Mouse (Mus musculus) liver, embryonic 15.5 days (tissue): ENCODE measurements around the gene Fbln1. TPM values are rescaled to one million over a fixed set of nuclear protein-coding genes. Genes with fewer than 3 reads are reported as not detected.

Experiments used
- ATAC-seq: fragments of 200-750 bp; cut with Nextera tagmentation; 2 replicates; pipeline ENCODE4 v1.8.0; 2017; ENCODE audit warnings: moderate number of reproducible peaks, mild to moderate bottlenecking, moderate library complexity; ENCODE audit not compliant: insufficient read depth
- H3K27ac ChIP-seq: fragments of 300-500 bp; sonication (generic); replicated peaks from 2 replicates; pipeline ENCODE4 v1.5.1; 2015; ENCODE audit warnings: mild to moderate bottlenecking, inconsistent platforms
- H3K27me3 ChIP-seq: fragments of 300-500 bp; sonication (generic); 2 replicates; pipeline ENCODE4 v1.6.1; 2015; ENCODE audit warnings: mild to moderate bottlenecking, inconsistent platforms
- H3K36me3 ChIP-seq: fragments of 300-500 bp; sonication (generic); replicated peaks from 2 replicates; pipeline ENCODE4 v1.6.1; 2015; ENCODE audit warnings: moderate library complexity, mild to moderate bottlenecking, inconsistent platforms
- H3K4me1 ChIP-seq: fragments of 300-500 bp; sonication (generic); replicated peaks from 2 replicates; pipeline ENCODE4 v1.6.1; 2015; ENCODE audit warnings: inconsistent platforms
- H3K4me2 ChIP-seq: fragments of 300-500 bp; sonication (generic); 2 replicates; pipeline ENCODE4 v1.6.1; 2015; ENCODE audit warnings: moderate library complexity, mild to moderate bottlenecking, inconsistent platforms
- H3K4me3 ChIP-seq: fragments of 300-500 bp; sonication (generic); replicated peaks from 2 replicates; pipeline ENCODE4 v1.5.1; 2015; ENCODE audit warnings: mild to moderate bottlenecking, inconsistent platforms
- H3K9ac ChIP-seq: fragments of 300-500 bp; sonication (generic); 2 replicates; pipeline ENCODE4 v1.6.1; 2015; ENCODE audit warnings: moderate library complexity, mild to moderate bottlenecking, inconsistent platforms
- H3K9me3 ChIP-seq: fragments of 300-500 bp; sonication (generic); replicated peaks from 2 replicates; pipeline ENCODE4 v1.6.1; 2016; ENCODE audit warnings: inconsistent platforms
- WGBS: fragments of 180-500 bp; shearing (Covaris S2); methylation state at CpG from one replicate; pipeline ENCODE4 v1.1.7; 2015; ENCODE audit warnings: mixed read lengths; ENCODE audit not compliant: insufficient replicate concordance; 5-methylcytosine and 5-hydroxymethylcytosine counted together
- polyA plus RNA-seq: library from polyadenylated mRNA; unstranded; fragments of >200 nt; fragmentation: Nextera tagmentation; extraction: Ambion mirVana; gene quantifications from 2 replicates; pipeline ENCODE4 v1.2.1, GENCODE M21; 2015

Fbln1 gene
- polyA plus RNA-seq, 1 experiment from 2014 or later = 6.9 TPM

DNA sequence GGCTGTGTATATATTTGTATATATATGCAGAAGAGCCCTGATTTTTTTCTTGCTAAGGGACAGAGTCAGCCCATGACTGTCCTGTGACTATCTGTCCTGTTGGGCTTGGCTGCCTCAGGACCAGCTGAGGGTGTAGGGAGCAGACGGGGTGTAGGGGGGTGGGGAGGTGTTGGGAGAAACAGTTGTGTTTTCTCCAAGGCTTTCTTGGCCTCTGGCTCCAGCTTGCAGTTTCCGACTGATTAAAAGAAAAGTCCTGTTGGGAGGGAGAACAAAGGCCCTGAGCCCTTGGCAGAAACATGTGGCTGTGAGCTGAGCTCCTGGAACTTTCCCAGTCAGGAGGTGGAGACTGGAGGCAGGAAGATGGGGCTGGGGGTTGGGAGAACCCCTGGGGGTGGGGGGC lies 2.0 kb downstream of the Fbln1 start:
- Histone ChIP-seq H3K4me3 (no peak overlapping the region), H3K4me1 (peaks cover 8% of the 10 kb centered on the region), H3K9ac (no peak overlapping the region), H3K9me3 (no peaks in the 10 kb centered on the region), H3K36me3 (no peaks in the 10 kb centered on the region), H3K27ac (no peak overlapping the region), H3K27me3 (peaks cover 25% of the 10 kb centered on the region), H3K4me2 (no peak overlapping the region)
- ATAC-seq = no peak
- WGBS = 50% methylated on average over 2 of the region's 2 CpGs

DNA sequence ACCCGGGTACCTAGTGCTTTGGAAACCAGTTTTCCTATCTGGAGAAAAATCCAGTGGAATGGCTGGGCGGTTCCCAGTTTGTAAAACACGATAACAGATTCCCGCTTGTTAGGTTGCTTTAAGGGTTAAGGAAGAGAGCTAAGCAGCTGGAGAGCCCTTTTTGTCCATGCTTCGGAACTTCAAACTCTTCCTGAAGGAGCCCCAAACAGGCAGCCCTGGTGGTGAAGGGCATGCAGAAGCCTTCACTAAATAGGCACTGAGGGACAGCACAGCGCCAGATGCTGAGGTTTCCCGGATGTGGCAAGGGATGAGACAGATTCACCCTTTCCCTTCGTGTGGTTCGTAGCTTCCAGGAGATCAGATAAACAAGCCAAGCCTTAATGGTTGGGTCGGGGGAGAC lies 2.6 kb downstream of the Fbln1 start:
- no peak overlapping the region for H3K4me3 ChIP-seq
- peaks cover 25% of the 10 kb centered on the region for H3K27me3 ChIP-seq
- H3K36me3 ChIP-seq = no peaks in the 10 kb centered on the region
- H3K4me1 ChIP-seq = peaks cover 8% of the 10 kb centered on the region
- H3K9ac ChIP-seq = no peak overlapping the region
- 22% methylated on average over 10 of the region's 10 CpGs for WGBS
- H3K4me2 ChIP-seq = no peak overlapping the region
- no peak for ATAC-seq
- H3K27ac ChIP-seq = no peak overlapping the region
- H3K9me3 ChIP-seq = no peaks in the 10 kb centered on the region

DNA sequence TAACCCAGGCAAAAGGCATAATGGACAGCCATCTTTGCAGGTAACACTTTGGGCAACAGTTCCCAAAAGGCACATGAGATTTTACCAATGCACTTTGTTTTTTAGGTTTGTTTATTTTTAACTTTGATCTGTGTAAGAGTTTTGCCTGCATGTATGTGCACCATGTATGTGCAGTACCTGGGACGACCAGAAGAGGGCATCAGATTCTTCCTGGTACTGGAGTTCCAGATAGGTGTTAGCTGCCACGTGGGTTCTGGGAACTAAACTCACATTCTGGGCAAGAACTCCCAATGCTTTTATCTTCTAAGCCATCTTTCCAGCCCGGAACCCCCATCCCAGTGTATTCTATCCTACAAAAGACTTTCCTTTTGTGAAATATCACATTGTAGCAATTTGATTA lies 3.6 kb downstream of the Fbln1 start:
- Histone ChIP-seq H3K27me3 (peaks cover 24% of the 10 kb centered on the region), H3K4me3 (no peak overlapping the region), H3K9me3 (no peaks in the 10 kb centered on the region), H3K36me3 (no peaks in the 10 kb centered on the region), H3K4me1 (peaks cover 8% of the 10 kb centered on the region), H3K4me2 (no peak overlapping the region), H3K9ac (no peak overlapping the region), H3K27ac (no peak overlapping the region)
- no peak for ATAC-seq
- 66% methylated on average over 3 of the region's 3 CpGs for WGBS

- Histone ChIP-seq H3K4me3 (no peak overlapping the region), H3K36me3 (no peaks in the 10 kb centered on the region), H3K9me3 (no peaks in the 10 kb centered on the region), H3K27me3 (peaks cover 13% of the 10 kb centered on the region; the same call in 1 of the 2 replicates), H3K4me1 (peaks cover 8% of the 10 kb centered on the region), H3K9ac (no peak overlapping the region), H3K4me2 (no peak overlapping the region), H3K27ac (no peak overlapping the region)
- ATAC-seq = no peak
- 72% methylated on average over 12 of the region's 12 CpGs for WGBS
Observed at GRCm38 (mm10) chr15:85210686-85211085, 4.9 kb downstream of the Fbln1 start.

DNA sequence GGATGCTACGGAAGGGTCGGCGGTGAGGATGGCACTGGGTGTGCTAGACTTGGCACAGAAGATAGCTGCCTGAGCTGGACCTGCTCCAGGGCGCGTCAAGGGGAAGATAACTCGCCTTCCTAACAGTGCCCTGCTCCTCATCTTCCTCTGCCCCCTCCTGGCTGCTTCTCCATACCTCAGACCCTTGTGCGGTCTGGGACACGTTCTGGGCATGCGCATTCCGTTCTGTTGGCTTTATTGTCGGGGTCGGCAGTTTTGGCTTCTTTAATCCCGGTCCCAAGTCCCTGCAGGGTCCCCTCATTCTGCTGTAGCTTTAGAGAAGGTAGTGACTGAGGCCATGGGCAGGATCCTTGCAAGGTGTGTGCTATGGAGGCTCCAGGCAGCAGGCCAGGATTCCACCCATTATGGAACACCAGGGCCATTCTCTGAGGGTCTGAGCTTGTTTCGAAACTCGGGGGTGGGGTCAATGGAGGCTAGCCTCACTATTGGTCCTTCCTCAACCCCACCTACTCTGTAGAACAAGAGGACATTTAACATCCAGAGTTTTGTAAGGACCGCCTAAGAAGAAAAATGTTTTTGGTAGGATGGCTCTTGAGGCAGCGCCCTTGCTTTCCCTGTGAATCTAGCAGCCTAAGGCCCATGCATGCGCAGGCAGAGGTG lies 5.5 kb downstream of the Fbln1 start:
- Histone ChIP-seq H3K4me2 (no peak overlapping the region), H3K27me3 (peaks cover 7% of the 10 kb centered on the region; the same call in 1 of the 2 replicates), H3K27ac (no peak overlapping the region), H3K9ac (no peak overlapping the region), H3K9me3 (no peaks in the 10 kb centered on the region), H3K4me3 (no peak overlapping the region), H3K4me1 (peaks cover 3% of the 10 kb centered on the region), H3K36me3 (no peaks in the 10 kb centered on the region)
- 81% methylated on average over 18 of the region's 18 CpGs for WGBS
- no peak for ATAC-seq

DNA sequence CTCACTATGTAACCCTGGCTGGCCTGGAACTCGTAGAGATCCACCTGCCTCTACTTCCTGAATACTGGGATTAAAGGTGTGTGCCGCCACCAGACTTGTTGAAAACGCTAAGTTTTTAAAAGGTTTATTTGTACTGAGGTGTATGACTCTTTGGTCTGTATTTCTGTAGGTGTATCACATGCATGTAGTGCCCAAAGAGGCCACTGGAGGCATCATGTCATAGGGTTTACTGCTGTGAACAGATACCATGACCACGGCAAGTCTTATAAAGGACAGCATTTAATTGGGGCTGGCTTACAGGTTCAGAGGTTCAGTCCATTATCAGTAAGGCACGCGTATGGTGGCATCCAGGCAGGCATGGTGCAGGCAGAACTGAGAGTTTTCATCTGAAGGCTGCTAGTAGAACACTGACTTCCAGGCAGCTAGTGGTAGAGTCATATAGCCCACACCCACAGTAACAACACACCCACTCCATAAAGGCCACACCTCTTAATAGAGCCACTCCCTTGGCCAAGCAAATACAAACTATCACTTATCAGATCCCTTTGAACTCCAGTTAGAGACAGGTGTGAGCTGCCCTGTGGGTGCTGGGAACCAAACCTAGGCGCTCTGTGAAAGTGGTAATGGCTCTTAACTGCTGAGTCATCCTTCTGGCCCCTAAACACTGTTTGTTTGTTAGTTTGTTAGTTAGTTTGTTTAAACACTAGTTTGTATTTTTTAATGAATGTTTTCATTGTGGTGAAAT lies 10.5 kb downstream of the Fbln1 start:
- no peak for ATAC-seq
- Histone ChIP-seq H3K9ac (no peak overlapping the region), H3K4me2 (no peak overlapping the region), H3K4me1 (no peaks in the 10 kb centered on the region), H3K27ac (no peak overlapping the region), H3K36me3 (no peaks in the 10 kb centered on the region), H3K27me3 (no peaks in the 10 kb centered on the region), H3K9me3 (no peaks in the 10 kb centered on the region), H3K4me3 (no peak overlapping the region)
- 77% methylated on average over 7 of the region's 7 CpGs for whole genome bisulfite sequencing

DNA sequence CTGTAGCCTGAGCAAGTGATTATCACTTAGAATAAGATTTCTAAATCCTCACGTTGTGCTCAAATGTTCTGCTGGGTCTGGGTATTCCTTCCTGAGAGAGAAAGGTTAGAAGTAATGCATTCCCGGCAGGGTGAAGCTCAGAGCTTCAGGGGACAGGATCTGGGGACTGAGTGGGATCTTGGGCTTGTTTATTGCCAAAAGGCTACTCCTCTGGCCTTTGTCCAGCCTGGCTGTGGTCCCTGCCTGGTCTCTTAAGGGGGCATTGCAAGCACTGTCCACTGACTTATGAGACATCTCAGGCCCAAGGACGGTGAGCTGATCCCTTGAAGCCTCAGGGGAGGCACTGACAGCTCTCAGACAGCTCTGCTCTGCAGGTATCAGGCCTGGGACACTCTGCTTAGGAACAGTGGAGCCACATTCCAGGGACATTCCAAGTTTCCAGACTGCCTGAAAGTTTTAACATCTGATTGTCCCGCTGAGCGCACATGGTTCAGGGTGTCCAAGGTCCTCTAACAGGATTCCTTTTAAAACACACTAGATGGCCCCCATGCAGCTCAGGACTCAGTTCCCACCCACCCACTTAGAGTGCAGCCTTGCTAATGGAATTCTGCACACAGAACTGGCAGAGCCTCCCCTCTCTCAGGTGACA lies 13.0 kb downstream of the Fbln1 start:
- WGBS = 62% methylated on average over 5 of the region's 5 CpGs
- H3K9ac ChIP-seq = no peak overlapping the region
- H3K4me2 ChIP-seq = no peak overlapping the region
- no peak for ATAC-seq
- H3K27me3 ChIP-seq = no peaks in the 10 kb centered on the region
- no peaks in the 10 kb centered on the region for H3K4me1 ChIP-seq
- H3K36me3 ChIP-seq = no peaks in the 10 kb centered on the region
- no peak overlapping the region for H3K4me3 ChIP-seq
- no peak overlapping the region for H3K27ac ChIP-seq
- H3K9me3 ChIP-seq = no peaks in the 10 kb centered on the region

- Histone ChIP-seq H3K9me3 (no peaks in the 10 kb centered on the region), H3K27me3 (no peaks in the 10 kb centered on the region), H3K4me2 (no peak overlapping the region), H3K9ac (no peak overlapping the region), H3K4me1 (no peaks in the 10 kb centered on the region), H3K27ac (no peak overlapping the region), H3K4me3 (no peak overlapping the region), H3K36me3 (no peaks in the 10 kb centered on the region)
- WGBS = 65% methylated on average over 6 of the region's 6 CpGs
- no peak for ATAC-seq
Observed at GRCm38 (mm10) chr15:85220371-85220770, 14.6 kb downstream of the Fbln1 start.

DNA sequence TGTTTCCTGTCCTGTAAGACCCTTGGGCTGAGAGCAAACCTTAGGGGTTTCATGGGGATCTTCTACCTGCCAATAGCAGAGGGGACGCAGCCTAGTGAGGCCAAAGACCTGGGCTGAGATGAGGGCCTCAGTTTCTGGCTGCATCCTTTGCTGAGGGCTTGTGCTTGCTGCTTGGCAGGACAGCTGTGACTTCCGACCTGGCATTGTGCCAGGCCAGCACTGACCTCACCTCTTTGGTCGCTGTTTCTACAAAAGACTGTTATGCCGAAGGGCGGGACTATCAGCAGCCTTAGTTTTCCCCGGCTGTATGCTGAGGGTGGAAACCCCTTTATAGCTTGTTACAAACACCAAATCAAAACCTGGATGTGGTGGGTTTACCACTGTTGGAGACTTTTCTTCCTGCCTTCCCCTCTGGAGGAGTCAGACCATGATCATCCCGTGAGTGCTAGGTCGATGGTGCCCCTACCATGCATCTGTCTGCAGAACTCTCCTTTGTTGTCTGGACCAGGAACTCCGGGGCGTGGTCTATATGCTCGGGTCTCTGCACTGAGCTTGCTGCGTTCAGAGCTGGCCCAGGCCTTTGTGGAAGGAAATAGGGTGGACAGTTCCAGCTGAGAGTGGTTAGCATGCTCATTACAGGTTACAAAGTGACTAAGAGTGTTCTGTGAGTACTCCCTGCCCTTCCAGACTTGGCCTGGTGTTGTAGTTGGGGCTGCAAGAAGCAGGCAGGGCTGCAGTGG lies 15.5 kb downstream of the Fbln1 start:
- Histone ChIP-seq H3K36me3 (no peaks in the 10 kb centered on the region), H3K4me3 (no peak overlapping the region), H3K9ac (no peak overlapping the region), H3K9me3 (no peaks in the 10 kb centered on the region), H3K4me1 (no peaks in the 10 kb centered on the region), H3K4me2 (no peak overlapping the region), H3K27me3 (no peaks in the 10 kb centered on the region), H3K27ac (no peak overlapping the region)
- 51% methylated on average over 12 of the region's 12 CpGs for WGBS
- no peak for ATAC-seq

- no peaks in the 10 kb centered on the region for H3K4me1 ChIP-seq
- H3K9ac ChIP-seq = no peak overlapping the region
- no peaks in the 10 kb centered on the region for H3K9me3 ChIP-seq
- 82% methylated on average over 3 of the region's 3 CpGs for WGBS
- H3K4me2 ChIP-seq = no peak overlapping the region
- no peak overlapping the region for H3K4me3 ChIP-seq
- ATAC-seq = no peak
- no peak overlapping the region for H3K27ac ChIP-seq
- no peaks in the 10 kb centered on the region for H3K27me3 ChIP-seq
- H3K36me3 ChIP-seq = no peaks in the 10 kb centered on the region
Observed at GRCm38 (mm10) chr15:85225693-85226092, 19.9 kb downstream of the Fbln1 start.

DNA sequence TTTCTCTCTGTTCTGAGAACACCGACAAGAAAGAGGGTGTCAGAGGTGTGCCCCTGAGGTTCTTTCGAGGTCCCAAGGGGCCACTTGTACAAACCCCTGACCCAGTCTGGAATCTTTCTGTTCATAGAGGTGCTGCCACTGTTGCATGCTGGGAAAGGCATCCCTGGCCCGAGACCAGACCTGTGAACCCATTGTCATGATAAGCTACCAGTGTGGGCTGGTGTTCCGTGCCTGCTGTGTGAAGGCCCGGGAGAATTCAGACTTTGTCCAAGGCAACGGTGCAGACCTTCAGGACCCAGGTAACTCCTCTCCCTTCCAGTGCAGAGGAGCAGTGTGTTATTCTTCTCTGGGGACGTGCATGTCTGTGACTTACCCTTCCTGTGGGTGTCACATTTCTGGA lies 21.1 kb downstream of the Fbln1 start:
- ATAC-seq = no peak
- Histone ChIP-seq H3K36me3 (no peaks in the 10 kb centered on the region), H3K4me3 (no peak overlapping the region), H3K4me2 (no peak overlapping the region), H3K9ac (no peak overlapping the region), H3K4me1 (no peaks in the 10 kb centered on the region), H3K9me3 (no peaks in the 10 kb centered on the region), H3K27me3 (no peaks in the 10 kb centered on the region), H3K27ac (no peak overlapping the region)
- 65% methylated on average over 7 of the region's 7 CpGs for WGBS
